Mouse (Mus musculus): ENCODE data around the gene Tank. TPM values are rescaled to one million over a fixed set of nuclear protein-coding genes. Genes with fewer than 3 reads are reported as not detected.

The Tank gene
- polyA plus RNA-seq, 1 experiment = 13.2 TPM

GRCm38 (mm10) chr2:61580555-61581080, 2.2 kb downstream of the Tank start:
- TF ChIP-seq E2F4 (IDR thresholded peaks at IDR 0.05; ENCODE audit: insufficient read depth) = no peak
- TF ChIP-seq POLR2A (IDR thresholded peaks at IDR 0.05; ENCODE audit: insufficient read length, low read depth) = no peak
- TF ChIP-seq TCF12 (IDR thresholded peaks at IDR 0.05; ENCODE audit: insufficient read depth, poor library complexity, severe bottlenecking) = no peak
- peak in 1 of 3 experiments; percentile 28 for TF ChIP-seq MYOD1 (IDR thresholded peaks at IDR 0.05; ENCODE audit: control insufficient read depth in 1 of 3, insufficient read length in 2 of 3, low read depth in 2 of 3)
- TF ChIP-seq MYOG (IDR thresholded peaks at IDR 0.05; ENCODE audit: control insufficient read depth in 1 of 3, insufficient read depth in 1 of 3, insufficient read length in 2 of 3, low read depth in 2 of 3) = peak in 1 of 3 experiments; percentile 20
- no peak for TF ChIP-seq REST (IDR thresholded peaks at IDR 0.05; ENCODE audit: insufficient read depth, insufficient read length)
- TF ChIP-seq CEBPB (IDR thresholded peaks at IDR 0.05; ENCODE audit: insufficient read depth, poor library complexity, severe bottlenecking) = no peak
- peak overlapping the region; percentile 61 for H3K4me2 ChIP-seq (ENCODE audit: low read depth)
- H3ac ChIP-seq (ENCODE audit: control insufficient read depth, insufficient read length) = no peak overlapping the region
- no peaks in the 10 kb centered on the region for H3K36me3 ChIP-seq (ENCODE audit: control insufficient read depth, insufficient read depth)
- no peak overlapping the region for H3K4me3 ChIP-seq
- H3K79me2 ChIP-seq (ENCODE audit: control insufficient read depth, insufficient read depth) = no peaks in the 10 kb centered on the region
- no peaks in the 10 kb centered on the region for H3K27me3 ChIP-seq (ENCODE audit: control insufficient read depth, insufficient read depth, insufficient read length)

GRCm38 (mm10) chr2:61582578-61583315, 4.4 kb downstream of the Tank start:
- H3K36me3 ChIP-seq (ENCODE audit: control insufficient read depth, insufficient read depth) = no peaks in the 10 kb centered on the region
- H3ac ChIP-seq (ENCODE audit: control insufficient read depth, insufficient read length) = no peak overlapping the region
- TF ChIP-seq MYOD1 (IDR thresholded peaks at IDR 0.05; ENCODE audit: control insufficient read depth in 1 of 3, insufficient read length in 2 of 3, low read depth in 2 of 3) = no peak
- no peak for TF ChIP-seq CEBPB (IDR thresholded peaks at IDR 0.05; ENCODE audit: insufficient read depth, poor library complexity, severe bottlenecking)
- no peak for TF ChIP-seq MAX (IDR thresholded peaks at IDR 0.05; ENCODE audit: low read depth)
- no peak for TF ChIP-seq TCF12 (IDR thresholded peaks at IDR 0.05; ENCODE audit: insufficient read depth, poor library complexity, severe bottlenecking)
- no peak for TF ChIP-seq TCF3 (IDR thresholded peaks at IDR 0.05; ENCODE audit: insufficient read length, low read depth)
- no peak for TF ChIP-seq POLR2A (IDR thresholded peaks at IDR 0.05; ENCODE audit: insufficient read length, low read depth)
- TF ChIP-seq USF1 (IDR thresholded peaks at IDR 0.05; ENCODE audit: low read depth) = no peak
- no peak for TF ChIP-seq MYOG (IDR thresholded peaks at IDR 0.05; ENCODE audit: control insufficient read depth in 1 of 3, insufficient read depth in 1 of 3, insufficient read length in 2 of 3, low read depth in 2 of 3)
- TF ChIP-seq REST (IDR thresholded peaks at IDR 0.05; ENCODE audit: insufficient read depth, insufficient read length) = no peak
- TF ChIP-seq E2F4 (IDR thresholded peaks at IDR 0.05; ENCODE audit: insufficient read depth) = no peak
- no peak overlapping the region for H3K4me3 ChIP-seq
- no peaks in the 10 kb centered on the region for H3K27me3 ChIP-seq (ENCODE audit: control insufficient read depth, insufficient read depth, insufficient read length)
- no peaks in the 10 kb centered on the region for H3K79me2 ChIP-seq (ENCODE audit: control insufficient read depth, insufficient read depth)
- H3K4me2 ChIP-seq (ENCODE audit: low read depth) = peak overlapping the region; percentile 25

- Histone ChIP-seq H3K27me3 (ENCODE audit: control insufficient read depth, insufficient read depth, insufficient read length) (no peaks in the 10 kb centered on the region), H3ac (ENCODE audit: control insufficient read depth, insufficient read length) (no peak overlapping the region), H3K79me2 (ENCODE audit: control insufficient read depth, insufficient read depth) (no peaks in the 10 kb centered on the region), H3K36me3 (ENCODE audit: control insufficient read depth, insufficient read depth) (no peaks in the 10 kb centered on the region), H3K4me3 (no peak overlapping the region), H3K4me2 (ENCODE audit: low read depth) (no peak overlapping the region)
- TF ChIP-seq POLR2AphosphoS2 (IDR thresholded peaks at IDR 0.05; ENCODE audit: insufficient read length, low read depth) (no peak), E2F4 (IDR thresholded peaks at IDR 0.05; ENCODE audit: insufficient read depth) (no peak), MAX (IDR thresholded peaks at IDR 0.05; ENCODE audit: low read depth) (no peak), TCF12 (IDR thresholded peaks at IDR 0.05; ENCODE audit: insufficient read depth, poor library complexity, severe bottlenecking) (no peak), REST (IDR thresholded peaks at IDR 0.05; ENCODE audit: insufficient read depth, insufficient read length) (no peak), MYOG (IDR thresholded peaks at IDR 0.05; ENCODE audit: control insufficient read depth in 1 of 3, insufficient read depth in 1 of 3, insufficient read length in 2 of 3, low read depth in 2 of 3) (no peak), SRF (IDR thresholded peaks at IDR 0.05; ENCODE audit: control insufficient read depth, insufficient read length, low read depth) (no peak), POLR2A (IDR thresholded peaks at IDR 0.05; ENCODE audit: insufficient read length, low read depth) (no peak), TCF3 (IDR thresholded peaks at IDR 0.05; ENCODE audit: insufficient read length, low read depth) (no peak), CEBPB (IDR thresholded peaks at IDR 0.05; ENCODE audit: insufficient read depth, poor library complexity, severe bottlenecking) (no peak), USF1 (IDR thresholded peaks at IDR 0.05; ENCODE audit: low read depth) (no peak), MYOD1 (IDR thresholded peaks at IDR 0.05; ENCODE audit: control insufficient read depth in 1 of 3, insufficient read length in 2 of 3, low read depth in 2 of 3) (no peak)
These were observed 7.1 kb downstream of the Tank start for GRCm38 (mm10) chr2:61585447-61585846.

- Histone ChIP-seq H3K4me2 (ENCODE audit: low read depth) (no peak overlapping the region), H3K4me3 (no peak overlapping the region), H3K79me2 (ENCODE audit: control insufficient read depth, insufficient read depth) (no peaks in the 10 kb centered on the region), H3ac (ENCODE audit: control insufficient read depth, insufficient read length) (no peak overlapping the region), H3K36me3 (ENCODE audit: control insufficient read depth, insufficient read depth) (no peaks in the 10 kb centered on the region), H3K27me3 (ENCODE audit: control insufficient read depth, insufficient read depth, insufficient read length) (no peaks in the 10 kb centered on the region)
- TF ChIP-seq CEBPB (IDR thresholded peaks at IDR 0.05; ENCODE audit: insufficient read depth, poor library complexity, severe bottlenecking) = no peak
- TF ChIP-seq USF1 (IDR thresholded peaks at IDR 0.05; ENCODE audit: low read depth) = no peak
- no peak for TF ChIP-seq REST (IDR thresholded peaks at IDR 0.05; ENCODE audit: insufficient read depth, insufficient read length)
- TF ChIP-seq SRF (IDR thresholded peaks at IDR 0.05; ENCODE audit: control insufficient read depth, insufficient read length, low read depth) = no peak
- no peak for TF ChIP-seq E2F4 (IDR thresholded peaks at IDR 0.05; ENCODE audit: insufficient read depth)
- TF ChIP-seq TCF3 (IDR thresholded peaks at IDR 0.05; ENCODE audit: insufficient read length, low read depth) = no peak
- no peak for TF ChIP-seq POLR2A (IDR thresholded peaks at IDR 0.05; ENCODE audit: insufficient read length, low read depth)
- no peak for TF ChIP-seq MYOD1 (IDR thresholded peaks at IDR 0.05; ENCODE audit: control insufficient read depth in 1 of 3, insufficient read length in 2 of 3, low read depth in 2 of 3)
- TF ChIP-seq TCF12 (IDR thresholded peaks at IDR 0.05; ENCODE audit: insufficient read depth, poor library complexity, severe bottlenecking) = no peak
- no peak for TF ChIP-seq MAX (IDR thresholded peaks at IDR 0.05; ENCODE audit: low read depth)
- TF ChIP-seq MYOG (IDR thresholded peaks at IDR 0.05; ENCODE audit: control insufficient read depth in 1 of 3, insufficient read depth in 1 of 3, insufficient read length in 2 of 3, low read depth in 2 of 3) = no peak
- no peak for TF ChIP-seq POLR2AphosphoS2 (IDR thresholded peaks at IDR 0.05; ENCODE audit: insufficient read length, low read depth)
These were observed 7.8 kb downstream of the Tank start for GRCm38 (mm10) chr2:61586166-61586565.
